In genomic region chr5:92138093-92138621, GRCm38 (mm10) we compare ENCODE assay signal across 8 mouse cellular contexts. TPM values are rescaled to one million over a fixed set of nuclear protein-coding genes. Genes with fewer than 3 reads are reported as not detected.
DNase-seq lines count a peak whose midpoint lies in the region; ATAC-seq and TF ChIP-seq lines count a peak whose summit lies in the region.

No protein-coding gene starts in this region.

- peak overlapping the region; percentile 95 for H3K4me3 ChIP-seq in layer of hippocampus, adult 2 months
- peak overlapping the region; percentile 88 for H3K4me3 ChIP-seq in bone marrow macrophage, adult 2 months (ENCODE audit: insufficient read depth, low read length)
- H3K4me3 ChIP-seq in hindbrain, embryonic 13.5 days = peak overlapping the region; percentile 90
- peak overlapping the region; percentile 83 for H3K4me3 ChIP-seq in limb, embryonic 15.5 days
- H3K4me3 ChIP-seq in midbrain, embryonic 13.5 days (replicated peaks) = peak overlapping the region; percentile 84
- H3K4me3 ChIP-seq in testis, adult 2 months (ENCODE audit: control insufficient read depth, low read depth, low read length) = peak overlapping the region; percentile 90

- no peaks in the 10 kb centered on the region for H3K9me3 ChIP-seq in hindbrain, embryonic 13.5 days
- no peaks in the 10 kb centered on the region for H3K9me3 ChIP-seq in limb, embryonic 15.5 days
- no peaks in the 10 kb centered on the region for H3K9me3 ChIP-seq in midbrain, embryonic 13.5 days

- peaks cover 23% of the 10 kb centered on the region for H3K4me1 ChIP-seq in bone marrow macrophage, adult 2 months (ENCODE audit: control insufficient read depth, insufficient read depth, low read length)
- peaks cover 48% of the 10 kb centered on the region for H3K4me1 ChIP-seq in hindbrain, embryonic 13.5 days (replicated peaks)
- H3K4me1 ChIP-seq in limb, embryonic 15.5 days = peaks cover 22% of the 10 kb centered on the region
- peaks cover 38% of the 10 kb centered on the region for H3K4me1 ChIP-seq in midbrain, embryonic 13.5 days (replicated peaks)
- H3K4me1 ChIP-seq in testis, adult 2 months (ENCODE audit: control insufficient read depth, insufficient read depth, low read length) = peaks cover 3% of the 10 kb centered on the region

- peak; percentile 23 to 33 for DNase-seq in layer of hippocampus, adult 2 months (ENCODE audit: low spot score in 2 of 2)
- DNase-seq in layer of hippocampus, adult 9-10 months (ENCODE audit: low spot score) = no peak
- peak; percentile 42 for DNase-seq in forelimb bud, embryonic 11.5 days (ENCODE audit: low read depth, low spot score)

- H3K36me3 ChIP-seq in hindbrain, embryonic 13.5 days = peaks cover 5% of the 10 kb centered on the region
- no peaks in the 10 kb centered on the region for H3K36me3 ChIP-seq in limb, embryonic 15.5 days
- H3K36me3 ChIP-seq in midbrain, embryonic 13.5 days = peaks cover 3% of the 10 kb centered on the region; the same call in 1 of the 2 replicates
- H3K36me3 ChIP-seq in testis, adult 2 months (ENCODE audit: control insufficient read depth, insufficient read depth, low read length) = no peaks in the 10 kb centered on the region

- peak; percentile 40 for TF ChIP-seq CTCF in layer of hippocampus, adult 2 months (conservative IDR thresholded peaks at IDR 0.05)
- no peak for TF ChIP-seq CTCF in bone marrow macrophage, adult 2 months (IDR thresholded peaks at IDR 0.05; ENCODE audit: low read depth, low read length)
- no peak for TF ChIP-seq CTCF in testis, adult 2 months (IDR thresholded peaks at IDR 0.05; ENCODE audit: control insufficient read depth, insufficient read depth, insufficient replicate concordance, low read depth, low read length)

- peak overlapping the region; percentile 76 for H3K4me2 ChIP-seq in hindbrain, embryonic 13.5 days
- peak overlapping the region; percentile 65 for H3K4me2 ChIP-seq in limb, embryonic 15.5 days
- H3K4me2 ChIP-seq in midbrain, embryonic 13.5 days (replicated peaks) = peak overlapping the region; percentile 73

- under 1% methylated on average over 35 of the region's 43 CpGs for WGBS in hindbrain, embryonic 13.5 days
- WGBS in limb, embryonic 15.5 days = 0% methylated on average over 34 of the region's 43 CpGs
- WGBS in midbrain, embryonic 13.5 days = under 1% methylated on average over 35 of the region's 43 CpGs

- no peak for TF ChIP-seq POLR2A in bone marrow macrophage, adult 2 months (IDR thresholded peaks at IDR 0.05; ENCODE audit: borderline replicate concordance, low read depth, low read length)
- TF ChIP-seq POLR2A in testis, adult 2 months (IDR thresholded peaks at IDR 0.05; ENCODE audit: control insufficient read depth, low read depth, low read length) = no peak

- ATAC-seq in hindbrain, embryonic 13.5 days (ENCODE audit: low FRiP score) = peak; percentile 87
- peak; percentile 72; the same call in 1 of the 2 replicates for ATAC-seq in limb, embryonic 15.5 days (ENCODE audit: insufficient number of reproducible peaks, low FRiP score, low TSS enrichment, low read depth)
- peak; percentile 88 for ATAC-seq in midbrain, embryonic 13.5 days

- H3K27ac ChIP-seq in layer of hippocampus, adult 2 months = peak overlapping the region; percentile 93
- H3K27ac ChIP-seq in bone marrow macrophage, adult 2 months (ENCODE audit: insufficient read depth, low read depth, low read length) = peak overlapping the region; percentile 21
- peak overlapping the region; percentile 91 for H3K27ac ChIP-seq in hindbrain, embryonic 13.5 days
- peak overlapping the region; percentile 90 for H3K27ac ChIP-seq in limb, embryonic 15.5 days
- peak overlapping the region; percentile 86 for H3K27ac ChIP-seq in midbrain, embryonic 13.5 days
- H3K27ac ChIP-seq in testis, adult 2 months (ENCODE audit: control insufficient read depth, insufficient read depth, low read depth, low read length) = peak overlapping the region; percentile 9

- H3K9ac ChIP-seq in hindbrain, embryonic 13.5 days = peak overlapping the region; percentile 91
- H3K9ac ChIP-seq in limb, embryonic 15.5 days = peak overlapping the region; percentile 91
- peak overlapping the region; percentile 89 for H3K9ac ChIP-seq in midbrain, embryonic 13.5 days (replicated peaks)

- H3K27me3 ChIP-seq in hindbrain, embryonic 13.5 days = no peaks in the 10 kb centered on the region
- H3K27me3 ChIP-seq in limb, embryonic 15.5 days = no peaks in the 10 kb centered on the region
- no peaks in the 10 kb centered on the region for H3K27me3 ChIP-seq in midbrain, embryonic 13.5 days
- H3K27me3 ChIP-seq in testis, adult 2 months (ENCODE audit: control insufficient read depth, insufficient read depth, low read length) = no peaks in the 10 kb centered on the region

RNA-seq across cellular contexts. Expression of gene Uso1, which starts 0.4 kb away (rescaled TPM):
- total RNA-seq in layer of hippocampus, adult 2 months (2021) = 10 to 100 TPM; 76.7 to 79.6 TPM
- polyA plus RNA-seq in bone marrow macrophage, adult 2 months (2012; ENCODE audit: insufficient read depth, insufficient read length, missing spikeins) = 44.4 and 47.3 TPM in 2 replicates
- 43.9 and 44.6 TPM in 2 replicates for polyA plus RNA-seq in hindbrain, embryonic 13.5 days (2015; fragmentation: Nextera tagmentation; extraction: Ambion mirVana)
- polyA plus RNA-seq in limb, embryonic 15.5 days (2015; fragmentation: Nextera tagmentation; extraction: Ambion mirVana) = 51.9 and 53.1 TPM in 2 replicates
- 50.2 and 50.3 TPM in 2 replicates for polyA plus RNA-seq in midbrain, embryonic 13.5 days (2015; fragmentation: Nextera tagmentation; extraction: Ambion mirVana)
- polyA plus RNA-seq in testis, adult 2 months (2012; rRNA removed) = 8.1 and 8.7 TPM in 2 replicates

RNA-seq across cellular contexts. Expression of gene G3bp2, which starts 54.6 kb away (rescaled TPM):
- total RNA-seq in layer of hippocampus, adult 2 months (2021) = 100 to 1,000 TPM; 233 to 246 TPM
- polyA plus RNA-seq in bone marrow macrophage, adult 2 months (2012; ENCODE audit: insufficient read depth, insufficient read length, missing spikeins) = 100 and 112 TPM in 2 replicates
- polyA plus RNA-seq in hindbrain, embryonic 13.5 days (2015; fragmentation: Nextera tagmentation; extraction: Ambion mirVana) = 425 and 430 TPM in 2 replicates
- polyA plus RNA-seq in limb, embryonic 15.5 days (2015; fragmentation: Nextera tagmentation; extraction: Ambion mirVana) = 136 and 146 TPM in 2 replicates
- polyA plus RNA-seq in midbrain, embryonic 13.5 days (2015; fragmentation: Nextera tagmentation; extraction: Ambion mirVana) = 371 and 409 TPM in 2 replicates
- polyA plus RNA-seq in testis, adult 2 months (2012; rRNA removed) = 16.6 and 20.9 TPM in 2 replicates

Comparison
In these comparisons a context has a peak if more than half of its experiments do, and no peak if none do; other contexts are left out.
1. H3K27ac ChIP-seq: peak in every context shown above with its lines; median percentile 93 in layer of hippocampus, adult 2 months; 91 in hindbrain, embryonic 13.5 days; 90 in limb, embryonic 15.5 days; 86 in midbrain, embryonic 13.5 days; 21 in bone marrow macrophage, adult 2 months; 9 in testis, adult 2 months.